Mouse (Mus musculus) bone marrow, adult 2 months (tissue): ENCODE measurements around the gene Mllt10. TPM values are rescaled to one million over a fixed set of nuclear protein-coding genes. Genes with fewer than 3 reads are reported as not detected.

Experiments used
- H3K27ac ChIP-seq: fragments of 200-500 bp; 2 replicates; pipeline ENCODE4 v1.5.1; 2012; ENCODE audit warnings: low read depth, mild to moderate bottlenecking, control low read depth, inconsistent platforms, low read length; ENCODE audit not compliant: control insufficient read depth, poor library complexity, insufficient read depth
- H3K4me1 ChIP-seq: fragments of 200-500 bp; 2 replicates; pipeline ENCODE4 v1.6.1; 2011; ENCODE audit warnings: low read length; ENCODE audit not compliant: control insufficient read depth, insufficient read depth
- H3K4me3 ChIP-seq: fragments of 200-500 bp; replicated peaks from 2 replicates; pipeline ENCODE3; 2011; ENCODE audit warnings: mild to moderate bottlenecking, low read depth, low read length, control low read depth; ENCODE audit not compliant: control insufficient read depth
- CTCF ChIP-seq: fragments of 200-500 bp; IDR thresholded peaks from 2 replicates; pipeline ENCODE4 v1.5.1; 2011; ENCODE audit warnings: low read length, control low read depth; ENCODE audit not compliant: control insufficient read depth, insufficient read depth
- POLR2A ChIP-seq: fragments of 200-500 bp; IDR thresholded peaks from 2 replicates; pipeline ENCODE4 v1.6.1; 2011; ENCODE audit warnings: low read depth, mild to moderate bottlenecking, control low read depth, low read length, borderline replicate concordance; ENCODE audit not compliant: control insufficient read depth
- WGBS: fragments of 180-500 bp; shearing (Covaris S2); methylation state at CpG from one replicate; pipeline ENCODE4 v1.1.7; 2018; 5-methylcytosine and 5-hydroxymethylcytosine counted together
- polyA plus RNA-seq: library from polyadenylated mRNA; stranded (reverse); fragments of >200 nt; gene quantifications from 2 replicates; pipeline ENCODE4 v1.2.4, GENCODE M21; 2011; ENCODE audit warnings: low replicate concordance; ENCODE audit not compliant: missing spikeins, insufficient read depth, insufficient read length

The Mllt10 gene
- polyA plus RNA-seq, 1 experiment: 49.4 TPM

- WGBS: 94% methylated on average over 3 of the region's 3 CpGs
- no peak for TF ChIP-seq POLR2A
- no peak for TF ChIP-seq CTCF
Observed at GRCm38 (mm10) chr2:18108214-18108613, 53.2 kb downstream of the Mllt10 start.

DNA sequence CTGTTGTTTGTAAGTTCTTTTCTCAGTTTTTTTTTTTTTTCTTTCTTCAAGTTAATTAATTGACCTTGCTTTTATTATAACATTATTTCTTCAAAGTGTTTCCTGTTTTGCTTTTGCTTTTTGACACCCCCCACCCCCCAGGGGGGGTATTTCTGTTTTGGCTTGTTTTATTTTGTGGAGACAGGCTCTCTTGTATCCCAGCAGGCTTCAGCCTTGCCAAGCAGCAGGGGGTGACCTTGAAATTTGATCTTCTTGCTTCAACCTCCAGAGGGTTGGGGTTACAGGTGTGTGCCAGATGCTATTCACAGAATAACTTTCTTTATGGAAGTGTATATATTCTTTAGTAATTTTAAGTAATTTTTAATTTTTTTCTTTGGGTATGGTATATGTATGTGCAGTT is 56.4 kb downstream of the Mllt10 start:
- Histone ChIP-seq H3K27ac (no peak overlapping the region), H3K4me1 (no peaks in the 10 kb centered on the region), H3K4me3 (no peak overlapping the region)
- no peak for TF ChIP-seq CTCF
- TF ChIP-seq POLR2A: no peak

More at GRCm38 (mm10) chr2:18108214-18108613, 53.2 kb downstream of the Mllt10 start:
- H3K4me1 ChIP-seq: no peaks in the 10 kb centered on the region; the same call in 1 of the 2 replicates
- no peak overlapping the region for H3K4me3 ChIP-seq
- no peak overlapping the region for H3K27ac ChIP-seq

DNA sequence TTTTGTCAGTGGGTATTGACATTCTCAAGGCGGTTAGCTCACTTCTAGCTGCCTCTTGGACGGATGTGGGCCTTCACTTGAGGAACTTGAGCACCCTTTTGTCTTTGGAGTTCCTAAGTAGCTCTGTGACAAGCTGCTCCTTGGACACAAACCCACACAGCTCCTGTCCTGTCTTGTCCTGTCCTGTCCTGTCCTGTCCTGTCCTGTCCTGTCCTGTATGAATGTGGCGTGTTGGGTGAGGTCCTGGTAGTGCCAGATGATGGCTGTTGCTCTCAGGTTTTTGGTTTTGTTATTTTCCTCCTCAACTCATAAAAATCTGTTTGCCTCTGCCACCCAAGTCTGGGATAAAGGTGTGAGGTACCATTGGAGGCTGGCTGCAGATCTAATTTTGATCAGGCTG is 61.4 kb downstream of the Mllt10 start:
- WGBS: 74% methylated on average over 3 of the region's 3 CpGs
- Histone ChIP-seq H3K27ac (no peak overlapping the region), H3K4me1 (no peaks in the 10 kb centered on the region), H3K4me3 (no peak overlapping the region)
- TF ChIP-seq POLR2A: no peak
- no peak for TF ChIP-seq CTCF

DNA sequence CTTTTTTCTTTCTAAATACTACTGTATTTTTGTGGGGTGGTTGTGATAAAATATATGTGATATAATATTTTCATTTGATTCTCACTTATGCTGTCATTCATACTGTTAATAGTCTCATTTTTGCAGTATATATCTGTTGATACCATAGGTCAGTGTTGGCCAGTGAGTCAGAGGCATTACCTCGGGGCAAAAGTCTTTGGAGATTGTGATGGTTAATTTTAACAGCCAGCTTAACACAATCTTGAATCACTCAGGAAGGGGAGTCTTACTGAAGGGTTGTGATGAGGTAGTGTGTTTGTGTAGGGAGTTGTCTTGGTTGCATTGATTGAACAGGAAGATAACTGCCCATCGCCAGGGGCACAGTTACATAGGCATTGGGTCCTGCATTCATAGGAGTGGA is 83.1 kb downstream of the Mllt10 start:
- Histone ChIP-seq H3K4me3 (no peak overlapping the region), H3K27ac (no peak overlapping the region), H3K4me1 (no peaks in the 10 kb centered on the region)
- TF ChIP-seq CTCF (no peak), POLR2A (no peak)
- WGBS: 95% methylated on average over 2 of the region's 2 CpGs

DNA sequence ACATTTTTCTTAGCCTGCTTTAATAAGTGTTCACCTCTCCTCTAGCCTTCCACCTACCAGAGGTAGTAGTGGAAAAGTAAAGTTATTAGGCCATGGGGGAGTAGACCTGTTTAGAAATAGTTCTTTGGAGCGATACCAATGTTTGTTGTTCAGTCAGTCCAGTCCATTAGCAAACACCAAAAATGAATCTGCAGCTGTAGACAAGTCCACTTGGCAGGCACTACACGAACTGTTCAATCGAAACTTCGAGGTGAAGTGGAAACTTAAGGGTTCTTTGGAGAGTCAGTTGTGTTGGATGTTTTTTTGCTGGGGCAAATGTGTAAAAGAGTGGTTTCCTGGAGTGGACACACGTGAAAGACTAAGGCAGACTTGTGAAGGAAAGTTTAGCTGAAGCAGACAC is 84.6 kb downstream of the Mllt10 start:
- Histone ChIP-seq H3K4me3 (no peak overlapping the region), H3K27ac (no peak overlapping the region), H3K4me1 (no peaks in the 10 kb centered on the region)
- WGBS: 94% methylated on average over 5 of the region's 5 CpGs
- TF ChIP-seq POLR2A (no peak), CTCF (no peak)

DNA sequence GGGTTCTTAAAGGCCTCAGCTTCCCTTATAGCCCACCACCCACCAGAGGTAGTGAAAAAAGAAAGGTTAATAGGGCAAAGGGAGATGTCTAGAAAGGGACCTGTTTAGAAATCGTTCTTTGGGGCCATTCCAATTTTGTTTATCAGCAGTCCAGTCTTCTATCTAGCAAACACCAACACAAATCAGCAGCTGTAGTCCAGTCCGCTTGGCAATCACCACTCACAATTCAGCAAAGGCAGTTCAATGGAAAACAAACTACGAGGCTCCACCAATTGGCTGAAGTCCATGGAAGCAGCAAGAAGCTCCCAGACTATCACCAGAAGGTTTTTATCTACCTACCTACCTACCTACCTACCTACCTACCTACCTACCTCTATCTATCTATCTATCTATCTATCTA is 101.1 kb downstream of the Mllt10 start:
- Histone ChIP-seq H3K4me3 (no peak overlapping the region), H3K4me1 (no peaks in the 10 kb centered on the region), H3K27ac (no peak overlapping the region)
- WGBS: 87% methylated on average over 3 of the region's 3 CpGs
- no peak for TF ChIP-seq CTCF
- no peak for TF ChIP-seq POLR2A

DNA sequence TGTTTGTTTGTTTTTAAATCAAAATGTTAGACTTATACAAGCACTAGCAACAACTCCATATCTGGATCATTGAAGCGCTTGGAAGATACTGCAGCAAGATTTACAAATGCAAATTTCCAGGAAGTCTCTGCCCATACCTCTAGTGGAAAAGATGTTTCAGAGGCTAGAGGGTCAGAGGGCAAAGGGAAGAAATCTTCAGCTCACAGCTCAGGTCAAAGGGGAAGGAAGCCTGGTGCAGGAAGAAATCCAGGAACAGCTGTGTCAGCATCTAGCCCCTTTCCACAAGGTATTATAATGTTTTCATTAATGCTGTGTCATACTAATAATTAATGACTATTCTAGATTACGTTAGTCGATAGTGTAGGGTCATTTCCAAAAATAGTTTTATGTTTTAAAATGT is 104.4 kb downstream of the Mllt10 start:
- Histone ChIP-seq H3K4me1 (no peaks in the 10 kb centered on the region), H3K27ac (no peak overlapping the region), H3K4me3 (no peak overlapping the region)
- 83% methylated on average over 3 of the region's 3 CpGs for WGBS
- TF ChIP-seq CTCF (no peak), POLR2A (no peak)

DNA sequence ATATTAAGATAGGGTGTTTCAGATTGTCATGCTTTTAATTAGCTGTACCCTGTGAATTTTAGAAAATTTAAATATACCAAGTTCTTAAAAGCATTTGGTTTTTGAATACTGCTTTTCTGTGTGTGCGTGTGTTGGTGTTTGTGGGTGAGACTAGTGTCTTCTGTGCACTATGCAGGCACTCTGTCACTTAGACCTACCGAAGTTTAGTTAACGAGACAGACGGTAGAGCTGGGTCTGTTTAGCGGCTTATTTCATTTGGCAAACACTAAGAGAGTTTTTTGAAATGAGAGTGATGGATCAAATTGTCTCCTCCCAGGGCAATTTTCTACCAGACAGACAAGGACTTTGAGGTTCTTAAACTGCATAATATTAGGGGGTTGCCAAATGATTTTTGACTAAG is 106.0 kb downstream of the Mllt10 start:
- 94% methylated on average over 5 of the region's 5 CpGs for WGBS
- TF ChIP-seq CTCF (no peak), POLR2A (no peak)
- Histone ChIP-seq H3K4me1 (no peaks in the 10 kb centered on the region), H3K27ac (no peak overlapping the region), H3K4me3 (no peak overlapping the region)

DNA sequence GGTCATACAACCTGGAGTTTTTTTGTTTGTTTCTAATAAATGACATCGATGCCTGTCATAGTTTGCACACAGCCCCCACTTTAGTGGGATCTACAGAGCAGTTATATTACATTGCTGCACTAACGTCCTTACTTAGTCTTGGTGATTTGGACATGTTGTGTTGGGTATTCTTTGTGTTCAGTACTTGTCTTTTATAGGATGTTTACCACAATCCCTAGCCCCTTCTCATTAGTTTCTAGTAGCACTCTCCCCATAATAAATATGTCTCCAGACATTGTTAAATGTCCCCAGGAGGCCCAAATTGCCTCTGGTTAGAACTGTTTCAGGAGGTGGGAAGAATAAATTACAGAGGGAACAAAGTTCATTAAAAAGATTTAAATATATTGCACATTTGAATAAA is 110.5 kb downstream of the Mllt10 start:
- TF ChIP-seq POLR2A: no peak
- no peak for TF ChIP-seq CTCF
- Histone ChIP-seq H3K27ac (no peak overlapping the region), H3K4me1 (no peaks in the 10 kb centered on the region), H3K4me3 (no peak overlapping the region)
- WGBS: 96% methylated on average over 2 of the region's 2 CpGs

- Histone ChIP-seq H3K4me1 (no peaks in the 10 kb centered on the region), H3K27ac (no peak overlapping the region), H3K4me3 (no peak overlapping the region)
- WGBS: 34% methylated on average over 1 of the region's 1 CpGs
- TF ChIP-seq CTCF: no peak
- TF ChIP-seq POLR2A: no peak
Observed at GRCm38 (mm10) chr2:18169174-18169948, 114.3 kb downstream of the Mllt10 start.
